Mouse (Mus musculus): ENCODE data around the gene Rufy2.
"Not testable (repeated sequence)": the region's sequence is repeated elsewhere in the genome, so short reads cannot be mapped to it uniquely, and the experiment has no call there.

Rufy2 gene

GRCm38 (mm10) chr10:63052011-63052410 is 72.0 kb downstream of the Rufy2 start:
- no peak for DNase-seq (ENCODE audit: low spot score in 2 of 2)

DNA sequence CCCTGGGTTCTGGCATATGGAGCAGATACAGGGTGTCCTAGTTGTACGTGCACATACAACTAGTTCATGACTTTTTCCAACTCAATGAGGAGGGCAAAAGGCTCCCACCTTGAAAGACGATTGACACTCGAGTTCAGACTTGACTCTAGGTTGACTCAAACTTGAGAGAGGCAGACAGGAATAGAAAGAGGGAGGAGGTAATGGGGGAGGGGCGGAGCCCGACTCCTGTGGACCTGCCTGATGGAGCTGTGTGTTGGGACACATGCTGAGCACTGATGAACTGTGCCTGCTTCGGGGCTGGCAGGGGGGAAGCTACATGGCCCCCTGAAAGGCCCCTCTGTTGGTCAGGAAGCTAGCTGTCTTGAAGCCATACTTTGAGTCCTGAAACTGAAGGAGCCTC is 73.0 kb downstream of the Rufy2 start:
- DNase-seq (ENCODE audit: low spot score in 2 of 2): no peak

- not testable (repeated sequence) for DNase-seq (ENCODE audit: low spot score in 2 of 2)
These were observed 74.0 kb downstream of the Rufy2 start for GRCm38 (mm10) chr10:63054071-63054470.

DNA sequence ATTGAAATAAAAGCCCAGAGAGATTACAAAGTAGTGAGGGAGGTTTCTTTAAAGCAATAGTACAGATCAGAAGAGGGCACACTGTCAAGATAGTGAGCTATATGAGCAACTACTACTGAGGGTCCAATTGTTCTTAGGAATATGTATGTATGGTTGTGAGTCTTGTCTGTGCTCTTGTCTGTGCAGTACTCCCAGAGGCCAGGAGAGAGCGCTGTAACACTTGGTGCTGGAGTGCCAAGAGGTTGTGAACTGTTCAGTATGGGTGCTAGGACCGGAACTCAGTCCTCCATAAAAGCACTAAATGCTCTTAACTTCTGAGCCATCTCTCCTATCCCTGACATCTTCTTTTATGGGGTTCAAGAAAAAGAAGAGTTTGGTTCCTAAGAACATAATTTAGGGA is 74.6 kb downstream of the Rufy2 start:
- no peak for DNase-seq (ENCODE audit: low spot score in 2 of 2)

- DNase-seq (ENCODE audit: low spot score in 2 of 2): no peak
These were observed 77.1 kb downstream of the Rufy2 start for GRCm38 (mm10) chr10:63056966-63057750.

GRCm38 (mm10) chr10:63059862-63060261 is 79.8 kb downstream of the Rufy2 start, which contains the start of gene Pbld1:
Gene Pbld1, plus strand, starts transcription at chr10:63060162.
- no peak for DNase-seq (ENCODE audit: low spot score in 2 of 2)

DNA sequence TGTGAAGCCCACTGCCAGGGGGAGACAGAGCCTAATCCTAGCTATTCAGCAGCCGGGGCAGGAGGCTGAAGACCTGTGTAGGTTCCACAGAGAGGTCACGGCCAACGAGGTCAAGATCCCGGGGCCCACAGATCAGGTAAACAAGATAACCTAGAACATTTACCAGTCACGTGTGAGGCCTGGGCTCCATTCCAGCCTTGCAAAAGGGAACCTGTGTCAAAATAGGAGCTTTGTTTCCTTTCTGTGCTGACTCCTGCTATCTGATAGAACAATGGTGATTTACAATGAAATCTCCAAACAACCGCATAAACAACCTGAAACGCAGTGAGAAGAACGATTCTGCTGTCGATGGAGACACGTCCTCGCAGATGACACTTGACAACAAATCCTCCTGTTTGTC is 80.4 kb downstream of the Rufy2 start:
- no peak for DNase-seq (ENCODE audit: low spot score in 2 of 2)

GRCm38 (mm10) chr10:63061266-63061665 is 81.2 kb downstream of the Rufy2 start:
- no peak for DNase-seq (ENCODE audit: low spot score in 2 of 2)

GRCm38 (mm10) chr10:63062696-63063095 is 82.7 kb downstream of the Rufy2 start:
- no peak for DNase-seq (ENCODE audit: low spot score in 2 of 2)

GRCm38 (mm10) chr10:63063365-63063764 is 83.3 kb downstream of the Rufy2 start:
- no peak for DNase-seq (ENCODE audit: low spot score in 2 of 2)

- DNase-seq (ENCODE audit: low spot score in 2 of 2): no peak
These were observed 84.5 kb downstream of the Rufy2 start for GRCm38 (mm10) chr10:63064516-63064915.

DNA sequence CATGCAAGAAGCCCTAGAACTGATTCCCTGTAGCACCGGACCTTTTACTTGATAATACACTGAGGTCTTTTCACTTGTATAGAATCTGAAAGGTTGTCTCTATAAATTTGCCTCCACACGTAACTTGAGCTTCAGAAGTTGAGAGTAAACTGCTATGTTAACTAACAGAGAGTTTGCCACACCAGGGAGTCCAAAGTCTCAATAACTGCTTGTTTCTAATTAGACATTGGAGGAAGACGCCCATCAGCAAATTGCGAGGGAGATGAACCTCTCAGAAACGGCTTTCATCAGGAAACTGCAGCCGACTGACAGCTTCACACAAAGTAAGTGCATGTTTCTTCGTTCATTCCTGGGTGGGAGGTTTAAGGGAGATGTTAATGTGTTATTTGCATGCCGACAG is 85.5 kb downstream of the Rufy2 start:
- no peak for DNase-seq (ENCODE audit: low spot score in 2 of 2)

GRCm38 (mm10) chr10:63065988-63066387 is 86.0 kb downstream of the Rufy2 start:
- DNase-seq (ENCODE audit: low spot score in 2 of 2): peak; percentile 46 to 73
